Mouse (Mus musculus) limb, embryonic 13.5 days (tissue): ENCODE data around the gene Plekhg5. TPM values are rescaled to one million over a fixed set of nuclear protein-coding genes. Genes with fewer than 3 reads are reported as not detected.

Experiments
- ATAC-seq: fragments of 200-750 bp; cut with Nextera tagmentation; 2 replicates; pipeline ENCODE4 v1.8.0; 2017; ENCODE audit warnings: low read depth, moderate number of reproducible peaks, moderate TSS enrichment; ENCODE audit not compliant: low FRiP score
- H3K27ac ChIP-seq: fragments of 300-500 bp; sonication (generic); 2 replicates; pipeline ENCODE4 v1.5.1; 2015; ENCODE audit warnings: inconsistent platforms, mild to moderate bottlenecking, moderate library complexity
- H3K27me3 ChIP-seq: fragments of 300-500 bp; sonication (generic); 2 replicates; pipeline ENCODE4 v1.6.1; 2015; ENCODE audit warnings: mild to moderate bottlenecking, inconsistent platforms
- H3K36me3 ChIP-seq: fragments of 300-500 bp; sonication (generic); 2 replicates; pipeline ENCODE4 v1.6.1; 2015; ENCODE audit warnings: inconsistent platforms, mild to moderate bottlenecking, moderate library complexity
- H3K4me1 ChIP-seq: fragments of 300-500 bp; sonication (generic); 2 replicates; pipeline ENCODE4 v1.6.1; 2015; ENCODE audit warnings: inconsistent platforms
- H3K4me2 ChIP-seq: fragments of 300-500 bp; sonication (generic); replicated peaks from 2 replicates; pipeline ENCODE4 v1.6.1; 2015; ENCODE audit warnings: inconsistent platforms, mild to moderate bottlenecking, moderate library complexity
- H3K4me3 ChIP-seq: fragments of 300-500 bp; sonication (generic); 2 replicates; pipeline ENCODE4 v1.5.1; 2015; ENCODE audit warnings: moderate library complexity, mild to moderate bottlenecking, inconsistent platforms
- H3K9ac ChIP-seq: fragments of 300-500 bp; sonication (generic); 2 replicates; pipeline ENCODE4 v1.6.1; 2015; ENCODE audit warnings: mild to moderate bottlenecking, inconsistent platforms
- H3K9me3 ChIP-seq: fragments of 300-500 bp; sonication (generic); 2 replicates; pipeline ENCODE4 v1.6.1; 2016; ENCODE audit warnings: inconsistent platforms
- WGBS: fragments of 180-500 bp; shearing (Covaris S2); methylation state at CpG from one replicate; pipeline ENCODE4 v1.1.7; 2015; 5-methylcytosine and 5-hydroxymethylcytosine counted together
- polyA plus RNA-seq: library from polyadenylated mRNA; unstranded; fragments of >200 nt; fragmentation: Nextera tagmentation; extraction: Ambion mirVana; gene quantifications from 2 replicates; pipeline ENCODE4 v1.2.1, GENCODE M21; 2015

Plekhg5 gene
- polyA plus RNA-seq, 1 experiment from 2014 or later = 17.3 TPM

GRCm38 (mm10) chr4:152161601-152162000 lies 89.3 kb downstream of the Plekhg5 start:
- H3K9me3 ChIP-seq = no peaks in the 10 kb centered on the region
- no peak overlapping the region for H3K9ac ChIP-seq
- H3K27me3 ChIP-seq = peaks cover 77% of the 10 kb centered on the region
- no peak overlapping the region for H3K27ac ChIP-seq
- 65% methylated on average over 6 of the region's 6 CpGs for WGBS
- no peak overlapping the region for H3K4me3 ChIP-seq
- H3K4me1 ChIP-seq = peaks cover 15% of the 10 kb centered on the region
- no peaks in the 10 kb centered on the region for H3K36me3 ChIP-seq
- ATAC-seq = no peak
- no peak overlapping the region for H3K4me2 ChIP-seq

- H3K27me3 ChIP-seq = peaks cover 66% of the 10 kb centered on the region
- no peak overlapping the region for H3K4me2 ChIP-seq
- no peak for ATAC-seq
- H3K4me1 ChIP-seq = peaks cover 15% of the 10 kb centered on the region
- H3K9me3 ChIP-seq = no peaks in the 10 kb centered on the region
- WGBS = 89% methylated on average over 2 of the region's 2 CpGs
- no peak overlapping the region for H3K9ac ChIP-seq
- H3K4me3 ChIP-seq = no peak overlapping the region
- no peak overlapping the region for H3K27ac ChIP-seq
- H3K36me3 ChIP-seq = no peaks in the 10 kb centered on the region
Measured at GRCm38 (mm10) chr4:152162748-152163147, 90.5 kb downstream of the Plekhg5 start.

Other genes starting within 250 kb of the Plekhg5 start
- 93.5 and 112 TPM in 2 replicates for gene Camta1, start 210.6 kb upstream of the Plekhg5 start, polyA plus RNA-seq
- gene Dnajc11, start 138.8 kb upstream of the Plekhg5 start, polyA plus RNA-seq = 73.7 and 76.4 TPM in 2 replicates
- gene Thap3, start 83.5 kb upstream of the Plekhg5 start, polyA plus RNA-seq = 51.0 and 56.4 TPM in 2 replicates
- 39.2 and 40.8 TPM in 2 replicates for gene Phf13, start 76.2 kb upstream of the Plekhg5 start, polyA plus RNA-seq
- gene Klhl21, start 63.7 kb upstream of the Plekhg5 start, polyA plus RNA-seq = 14.3 and 14.7 TPM in 2 replicates
- gene Zbtb48, start 44.8 kb upstream of the Plekhg5 start, polyA plus RNA-seq = 20.7 and 21.4 TPM in 2 replicates
- 1.3 TPM in 2 replicates for gene Tas1r1, start 33.9 kb upstream of the Plekhg5 start, polyA plus RNA-seq
- 33.7 and 34.4 TPM in 2 replicates for gene Nol9, start 33.2 kb upstream of the Plekhg5 start, polyA plus RNA-seq
- gene Tnfrsf25, start 43.4 kb downstream of the Plekhg5 start, polyA plus RNA-seq = 0.86 and 1.9 TPM in 2 replicates
- gene Espn, start 79.9 kb downstream of the Plekhg5 start, polyA plus RNA-seq = 0.88 and 1.5 TPM in 2 replicates
- gene Hes2, start 86.4 kb downstream of the Plekhg5 start, polyA plus RNA-seq = not detected in 2 replicates
- gene Acot7, start 105.6 kb downstream of the Plekhg5 start, polyA plus RNA-seq = 49.0 and 53.2 TPM in 2 replicates
- 9.8 and 10.6 TPM in 2 replicates for gene Gpr153, start 201.7 kb downstream of the Plekhg5 start, polyA plus RNA-seq
- not detected in 2 replicates for gene Hes3, start 219.2 kb downstream of the Plekhg5 start, polyA plus RNA-seq
- gene Icmt, start 224.7 kb downstream of the Plekhg5 start, polyA plus RNA-seq = 21.8 and 27.0 TPM in 2 replicates
- 0.32 and 0.34 TPM in 2 replicates for gene Rnf207, start 246.5 kb downstream of the Plekhg5 start, polyA plus RNA-seq